Mouse (Mus musculus) hindbrain, embryonic 12.5 days (tissue): ENCODE data around the gene Ccdc81. TPM values are rescaled to one million over a fixed set of nuclear protein-coding genes. Genes with fewer than 3 reads are reported as not detected.

ENCODE experiments used
- ATAC-seq: fragments of 200-750 bp; cut with Nextera tagmentation; 2 replicates; pipeline ENCODE4 v1.8.0; 2017; ENCODE audit warnings: moderate TSS enrichment; ENCODE audit not compliant: low FRiP score
- H3K27ac ChIP-seq: fragments of 300-500 bp; sonication (generic); 2 replicates; pipeline ENCODE4 v1.5.1; 2016; ENCODE audit warnings: mild to moderate bottlenecking
- H3K27me3 ChIP-seq: fragments of 300-500 bp; sonication (generic); 2 replicates; pipeline ENCODE4 v1.6.1; 2016; ENCODE audit warnings: mild to moderate bottlenecking
- H3K36me3 ChIP-seq: fragments of 300-500 bp; sonication (generic); 2 replicates; pipeline ENCODE4 v1.6.1; 2016; ENCODE audit warnings: mild to moderate bottlenecking
- H3K4me1 ChIP-seq: fragments of 300-500 bp; sonication (generic); 2 replicates; pipeline ENCODE4 v1.6.1; 2016
- H3K4me2 ChIP-seq: fragments of 300-500 bp; sonication (generic); replicated peaks from 2 replicates; pipeline ENCODE4 v1.6.1; 2016; ENCODE audit warnings: mild to moderate bottlenecking
- H3K4me3 ChIP-seq: fragments of 300-500 bp; sonication (generic); 2 replicates; pipeline ENCODE4 v1.5.1; 2016; ENCODE audit warnings: mild to moderate bottlenecking
- H3K9ac ChIP-seq: fragments of 300-500 bp; sonication (generic); 2 replicates; pipeline ENCODE4 v1.6.1; 2016; ENCODE audit warnings: mild to moderate bottlenecking, moderate library complexity
- H3K9me3 ChIP-seq: fragments of 300-500 bp; sonication (generic); replicated peaks from 2 replicates; pipeline ENCODE4 v1.6.1; 2016; ENCODE audit warnings: mild to moderate bottlenecking
- WGBS: fragments of 180-500 bp; shearing (Covaris S2); methylation state at CpG from one replicate; pipeline ENCODE4 v1.1.7; 2016; 5-methylcytosine and 5-hydroxymethylcytosine counted together
- polyA plus RNA-seq: library from polyadenylated mRNA; unstranded; fragments of >200 nt; fragmentation: Nextera tagmentation; extraction: Ambion mirVana; gene quantifications from 2 replicates; pipeline ENCODE4 v1.2.1, GENCODE M21; 2016

Gene Ccdc81
- polyA plus RNA-seq, 1 experiment from 2014 or later = 0.61 TPM

GRCm38 (mm10) chr7:89833521-89833920, 69.9 kb downstream of the Ccdc81 start:
- 88% methylated on average over 8 of the region's 8 CpGs for WGBS

GRCm38 (mm10) chr7:89829201-89829600, 74.2 kb downstream of the Ccdc81 start:
- Histone ChIP-seq H3K4me1 (no peaks in the 10 kb centered on the region), H3K9ac (no peak overlapping the region), H3K9me3 (no peaks in the 10 kb centered on the region), H3K27ac (no peak overlapping the region), H3K4me2 (no peak overlapping the region), H3K36me3 (no peaks in the 10 kb centered on the region), H3K4me3 (no peak overlapping the region), H3K27me3 (no peaks in the 10 kb centered on the region)
- WGBS = 60% methylated on average over 7 of the region's 7 CpGs
- ATAC-seq = 0 out of 2 replicates have a peak, but pooled peaks have one; percentile 43

More at GRCm38 (mm10) chr7:89833521-89833920, 69.9 kb downstream of the Ccdc81 start:
- ATAC-seq = no peak
- Histone ChIP-seq H3K4me2 (no peak overlapping the region), H3K27ac (no peak overlapping the region), H3K9me3 (no peaks in the 10 kb centered on the region), H3K4me3 (no peak overlapping the region), H3K27me3 (no peaks in the 10 kb centered on the region), H3K36me3 (no peaks in the 10 kb centered on the region), H3K4me1 (no peaks in the 10 kb centered on the region), H3K9ac (no peak overlapping the region)

- WGBS = 78% methylated on average over 4 of the region's 4 CpGs
- Histone ChIP-seq H3K9ac (no peak overlapping the region), H3K36me3 (no peaks in the 10 kb centered on the region)
These were observed 74.9 kb downstream of the Ccdc81 start for GRCm38 (mm10) chr7:89828436-89829065.

More at GRCm38 (mm10) chr7:89828436-89829065, 74.9 kb downstream of the Ccdc81 start:
- Histone ChIP-seq H3K27me3 (no peaks in the 10 kb centered on the region), H3K27ac (no peak overlapping the region), H3K4me2 (no peak overlapping the region), H3K4me3 (no peak overlapping the region), H3K4me1 (no peaks in the 10 kb centered on the region), H3K9me3 (no peaks in the 10 kb centered on the region)
- ATAC-seq = no peak

Other genes with a start within 250 kb of the Ccdc81 start
- 131 and 142 TPM in 2 replicates for gene Hikeshi, start 37.6 kb upstream of the Ccdc81 start, polyA plus RNA-seq
- gene Eed, start 77.4 kb upstream of the Ccdc81 start, polyA plus RNA-seq = 69.1 and 69.7 TPM in 2 replicates
- gene Picalm, start 226.6 kb upstream of the Ccdc81 start, polyA plus RNA-seq = 44.8 and 49.0 TPM in 2 replicates